Mouse (Mus musculus): ENCODE measurements around the gene Nkapd1. TPM values are rescaled to one million over a fixed set of nuclear protein-coding genes. Genes with fewer than 3 reads are reported as not detected.
"Not testable (repeated sequence)": the region's sequence is repeated elsewhere in the genome, so short reads cannot be mapped to it uniquely, and the experiment has no call there.

The Nkapd1 gene
- polyA plus RNA-seq, 1 experiment from 2014 or later: 21.6 TPM

DNA sequence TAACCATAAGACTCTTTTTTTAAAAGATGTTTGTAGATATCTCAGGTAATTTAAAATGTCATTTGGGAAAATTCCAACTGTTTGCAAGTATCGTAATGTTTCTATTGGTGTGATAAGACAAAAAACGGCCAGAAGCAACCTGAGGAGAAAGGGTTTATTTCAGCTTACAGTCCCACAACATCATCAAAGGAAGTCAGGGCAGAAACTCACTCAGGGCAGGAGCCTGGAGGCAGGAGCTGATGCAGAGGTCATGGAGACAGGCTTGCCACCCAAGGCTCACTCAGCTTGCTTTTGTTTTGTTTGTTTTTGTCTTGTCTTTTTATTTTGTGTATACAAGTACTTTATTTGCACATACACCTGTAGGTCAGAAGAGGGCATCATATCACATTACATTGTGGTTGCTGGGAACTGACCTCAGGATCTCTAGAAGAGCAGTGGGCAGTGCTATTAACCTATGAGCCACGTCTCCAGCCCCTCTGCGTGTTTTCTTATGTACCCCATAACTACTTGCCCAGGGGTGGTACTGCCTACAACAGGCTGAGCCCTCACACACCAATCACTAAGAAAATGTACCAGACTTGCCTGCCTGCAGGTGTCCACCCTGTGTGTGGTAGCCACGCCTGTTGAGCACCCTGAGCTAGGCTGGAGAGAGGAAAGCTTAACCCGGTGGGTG lies 14.9 kb upstream of the Nkapd1 start:
- ATAC-seq (ENCODE audit: borderline replicate concordance, extremely low read depth, low FRiP score, low TSS enrichment): no peak

DNA sequence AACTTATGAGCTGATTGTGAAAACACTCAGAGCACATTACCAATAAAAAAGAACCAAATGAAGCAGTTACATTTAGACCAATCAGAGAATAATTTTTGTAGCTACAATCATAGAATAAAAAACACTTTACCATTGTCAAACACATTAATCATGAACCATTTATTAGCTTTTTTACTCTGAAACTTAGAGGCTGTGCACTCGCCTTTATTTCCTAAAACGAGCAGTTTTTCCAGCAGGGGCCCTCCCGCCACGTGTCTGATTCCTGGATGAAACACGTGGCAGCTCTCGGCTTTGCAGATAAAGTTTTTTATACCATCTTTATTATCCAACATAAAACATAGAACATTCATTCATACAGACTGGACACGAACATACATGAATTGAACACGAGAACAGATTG lies 13.6 kb upstream of the Nkapd1 start:
- 91% methylated on average over 6 of the region's 8 CpGs for WGBS
- H3K4me1 ChIP-seq; ATAC-seq (ENCODE audit: borderline replicate concordance, extremely low read depth, low FRiP score, low TSS enrichment); H3K9me3 ChIP-seq; H3K27me3 ChIP-seq; H3K9ac ChIP-seq; H3K27ac ChIP-seq; H3K4me3 ChIP-seq; H3K4me2 ChIP-seq: not testable (repeated sequence)
- peaks cover 18% of the 10 kb centered on the region for H3K36me3 ChIP-seq

More for the DNA sequence above, 14.9 kb upstream of the Nkapd1 start:
- no peak overlapping the region for H3K27ac ChIP-seq
- peaks cover 28% of the 10 kb centered on the region for H3K36me3 ChIP-seq
- WGBS: 85% methylated on average over 6 of the region's 6 CpGs
- no peak overlapping the region for H3K4me3 ChIP-seq
- no peak overlapping the region for H3K9ac ChIP-seq
- no peaks in the 10 kb centered on the region for H3K27me3 ChIP-seq
- H3K4me2 ChIP-seq: no peak overlapping the region
- H3K9me3 ChIP-seq: no peaks in the 10 kb centered on the region
- no peaks in the 10 kb centered on the region for H3K4me1 ChIP-seq

DNA sequence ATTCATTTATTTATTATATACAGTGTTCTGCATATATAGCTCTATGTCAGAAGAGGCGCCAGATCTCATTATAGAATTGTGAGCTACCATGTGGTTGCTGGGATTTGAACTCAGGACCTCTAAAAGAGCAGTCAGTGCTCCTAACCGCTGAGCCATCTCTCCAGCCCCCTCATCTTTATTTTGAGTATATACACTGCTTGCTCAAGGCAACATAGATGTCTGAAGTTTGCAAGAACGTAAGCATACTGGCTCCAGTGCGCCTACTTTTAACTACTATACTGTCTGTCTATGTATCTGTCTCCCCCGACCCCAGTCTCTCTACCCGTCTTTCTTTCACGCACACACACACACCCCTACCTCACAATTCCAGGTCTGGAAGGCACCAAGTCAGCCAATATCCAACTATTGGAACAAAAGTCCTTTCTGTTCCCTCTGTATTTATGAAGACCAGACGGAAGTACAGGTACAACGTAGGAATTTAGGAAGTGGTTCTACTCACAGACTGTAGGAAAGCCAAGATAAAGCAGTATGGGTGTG lies 598 bp upstream of the Nkapd1 start:
- Histone ChIP-seq H3K4me3 (peak overlapping the region; percentile 100), H3K27me3 (no peaks in the 10 kb centered on the region), H3K9ac (no peak overlapping the region), H3K36me3 (peaks cover 21% of the 10 kb centered on the region), H3K27ac (no peak overlapping the region), H3K9me3 (no peaks in the 10 kb centered on the region), H3K4me1 (peaks cover 15% of the 10 kb centered on the region), H3K4me2 (peak overlapping the region; percentile 70)
- 56% methylated on average over 9 of the region's 9 CpGs for whole genome bisulfite sequencing
- ATAC-seq (ENCODE audit: borderline replicate concordance, extremely low read depth, low FRiP score, low TSS enrichment): no peak

DNA sequence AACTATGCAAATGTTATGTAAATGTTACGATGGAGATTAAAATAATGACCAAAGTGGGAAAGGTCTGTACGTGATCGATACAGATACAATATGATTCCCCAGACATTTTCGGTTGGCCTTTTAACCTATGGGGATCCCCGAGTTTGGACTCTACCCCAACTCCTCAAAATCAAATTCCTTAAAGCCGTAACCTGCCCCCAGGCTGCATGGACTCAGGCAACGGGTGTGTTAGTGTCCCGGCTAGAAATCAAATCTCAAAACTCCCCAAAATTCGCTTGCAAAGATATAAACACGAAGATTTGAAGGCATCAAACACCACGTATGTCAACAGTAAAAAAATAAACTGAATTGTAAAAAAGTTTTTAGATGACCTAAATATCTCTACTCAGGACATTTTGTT lies 1.1 kb downstream of the Nkapd1 start:
- no peak overlapping the region; the same call in 1 of the 2 replicates for H3K27ac ChIP-seq
- no peak for ATAC-seq (ENCODE audit: borderline replicate concordance, extremely low read depth, low FRiP score, low TSS enrichment)
- H3K9me3 ChIP-seq: no peaks in the 10 kb centered on the region
- H3K36me3 ChIP-seq: peaks cover 35% of the 10 kb centered on the region
- H3K4me3 ChIP-seq: peak overlapping the region; percentile 100
- WGBS: 32% methylated on average over 11 of the region's 11 CpGs
- no peaks in the 10 kb centered on the region for H3K27me3 ChIP-seq
- peak overlapping the region; percentile 100 for H3K9ac ChIP-seq
- peak overlapping the region; percentile 70 for H3K4me2 ChIP-seq
- H3K4me1 ChIP-seq: peaks cover 15% of the 10 kb centered on the region

DNA sequence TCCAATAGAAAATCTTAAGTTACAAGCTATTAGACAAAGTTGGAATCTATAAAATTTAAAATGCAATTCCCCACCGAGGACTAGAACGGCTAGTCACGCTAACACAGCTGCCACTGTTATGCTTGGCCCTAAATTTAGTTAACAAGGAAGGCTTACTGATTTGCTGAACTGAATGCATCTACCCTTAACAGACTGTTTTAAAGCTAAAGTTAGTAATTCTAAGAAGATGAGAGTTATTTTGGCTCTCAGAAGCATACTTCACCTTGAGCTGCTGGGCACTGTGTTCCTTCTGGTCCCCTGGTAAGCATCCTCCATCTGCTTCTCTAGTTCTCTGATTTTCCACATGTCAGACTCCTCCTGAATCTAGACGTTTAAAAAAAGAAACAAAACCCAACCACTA lies 5.1 kb downstream of the Nkapd1 start:
- H3K4me3 ChIP-seq: no peak overlapping the region
- peaks cover 7% of the 10 kb centered on the region for H3K4me1 ChIP-seq
- no peak for ATAC-seq (ENCODE audit: borderline replicate concordance, extremely low read depth, low FRiP score, low TSS enrichment)
- WGBS: 85% methylated on average over 4 of the region's 4 CpGs
- no peaks in the 10 kb centered on the region for H3K27me3 ChIP-seq
- no peak overlapping the region for H3K27ac ChIP-seq
- H3K36me3 ChIP-seq: peaks cover 70% of the 10 kb centered on the region
- no peak overlapping the region for H3K4me2 ChIP-seq
- H3K9ac ChIP-seq: no peak overlapping the region
- H3K9me3 ChIP-seq: no peaks in the 10 kb centered on the region

DNA sequence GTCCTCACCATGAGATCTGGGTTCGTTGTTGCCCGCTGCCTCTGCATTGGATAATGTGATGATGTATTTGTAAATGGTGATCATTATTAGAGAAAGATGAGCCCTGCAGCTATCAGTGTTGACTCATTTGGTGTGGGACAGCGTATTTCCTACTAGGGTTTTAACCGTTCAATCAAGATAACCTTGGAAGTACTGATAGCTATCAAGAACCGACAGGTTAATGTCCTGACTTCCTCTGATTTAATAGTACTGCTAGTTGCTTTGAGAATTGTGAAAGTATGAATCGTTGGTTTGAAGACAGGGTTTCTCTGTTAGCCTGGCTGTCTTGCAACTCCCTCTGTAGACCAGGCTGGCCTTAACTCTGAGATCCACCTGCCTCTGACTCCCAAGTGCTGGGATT lies 12.9 kb downstream of the Nkapd1 start:
- Histone ChIP-seq H3K4me3 (peak overlapping the region; percentile 94), H3K9ac (peak overlapping the region; percentile 87), H3K36me3 (peaks cover 46% of the 10 kb centered on the region), H3K27me3 (no peaks in the 10 kb centered on the region), H3K27ac (peak overlapping the region; percentile 90), H3K9me3 (no peaks in the 10 kb centered on the region), H3K4me2 (peak overlapping the region; percentile 84), H3K4me1 (peaks cover 23% of the 10 kb centered on the region)
- no peak for ATAC-seq (ENCODE audit: borderline replicate concordance, extremely low read depth, low FRiP score, low TSS enrichment)
- WGBS: 2% methylated on average over 6 of the region's 6 CpGs

DNA sequence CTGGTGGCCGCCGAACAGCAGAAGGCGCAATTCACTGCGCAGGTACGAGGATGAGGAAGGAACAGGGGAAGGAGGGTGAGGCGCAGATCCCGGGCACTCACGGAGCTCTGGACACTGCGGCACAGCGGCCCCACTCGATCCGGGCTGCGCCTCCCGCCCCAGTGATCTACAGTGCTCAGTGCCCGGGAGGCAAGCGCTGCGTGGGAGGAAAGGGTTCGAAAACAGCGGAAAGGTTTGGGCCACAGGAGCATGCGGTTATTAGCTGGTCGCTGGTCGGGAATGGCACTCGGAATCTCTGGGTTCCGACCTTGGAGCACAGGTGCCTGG lies 13.3 kb downstream of the Nkapd1 start:
- Histone ChIP-seq H3K9me3 (no peaks in the 10 kb centered on the region), H3K4me3 (peak overlapping the region; percentile 94), H3K27ac (peak overlapping the region; percentile 90), H3K4me2 (peak overlapping the region; percentile 84), H3K9ac (peak overlapping the region; percentile 87), H3K36me3 (peaks cover 48% of the 10 kb centered on the region), H3K27me3 (no peaks in the 10 kb centered on the region), H3K4me1 (peaks cover 23% of the 10 kb centered on the region)
- ATAC-seq (ENCODE audit: borderline replicate concordance, extremely low read depth, low FRiP score, low TSS enrichment): peak; percentile 90
- 0% methylated on average over 24 of the region's 24 CpGs for whole genome bisulfite sequencing

DNA sequence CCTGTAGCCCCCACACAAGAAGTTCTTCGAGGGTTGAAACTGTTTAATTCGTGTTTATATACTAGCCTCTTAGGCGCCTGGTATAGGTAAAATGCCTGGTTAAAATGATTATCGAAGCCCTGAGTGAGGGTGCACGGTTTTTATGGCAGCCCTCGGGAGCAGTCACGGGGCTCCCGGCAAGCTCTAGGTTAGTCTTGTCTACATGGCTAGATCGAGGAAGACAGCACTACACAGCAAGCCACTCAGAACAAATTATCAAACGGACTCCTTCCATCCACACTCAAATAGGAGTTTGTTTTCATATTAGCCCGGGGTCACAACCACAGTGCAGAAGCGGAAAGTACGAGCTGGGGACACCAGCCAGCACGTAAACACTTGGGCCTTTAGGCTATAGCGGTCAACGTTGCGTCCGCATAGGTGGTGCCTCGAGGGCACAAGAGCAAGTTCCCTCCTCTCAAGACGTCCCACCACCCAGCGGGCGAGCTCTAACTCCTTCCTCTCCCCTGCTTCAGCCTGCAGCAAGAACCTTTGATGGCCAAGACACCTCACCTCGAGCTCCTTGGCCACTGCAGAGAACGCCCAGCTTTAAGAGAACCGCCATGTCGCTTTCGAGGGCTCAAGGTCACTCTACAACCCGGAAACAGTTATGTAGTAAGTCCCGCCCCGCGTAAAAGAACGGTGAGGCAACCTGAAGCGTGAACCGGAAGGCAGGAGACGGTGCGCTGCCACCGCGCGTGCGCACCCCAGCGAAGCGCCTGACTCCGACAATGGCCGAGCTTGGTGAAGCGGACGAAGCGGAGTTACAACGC lies 13.9 kb downstream of the Nkapd1 start, which contains the start of the genes Sdhd and Timm8b:
Gene Sdhd, minus strand, starts transcription at position 624 of the 809 bp plus-strand sequence.
Gene Timm8b, plus strand, starts transcription at position 722 of the 809 bp plus-strand sequence.
- Histone ChIP-seq H3K9ac (peak within 1 kb of the TSS; percentile 87), H3K4me2 (peak within 1 kb of the TSS; percentile 84), H3K27me3 (no peaks in the 10 kb centered on the region), H3K4me3 (peak within 1 kb of the TSS; percentile 94), H3K27ac (peak within 1 kb of the TSS; percentile 90), H3K4me1 (peaks cover 23% of the 10 kb centered on the region), H3K36me3 (peaks cover 49% of the 10 kb centered on the region), H3K9me3 (no peaks in the 10 kb centered on the region)
- peak; percentile 96 for ATAC-seq (ENCODE audit: borderline replicate concordance, extremely low read depth, low FRiP score, low TSS enrichment)
- WGBS: under 1% methylated on average over 48 of the region's 48 CpGs

DNA sequence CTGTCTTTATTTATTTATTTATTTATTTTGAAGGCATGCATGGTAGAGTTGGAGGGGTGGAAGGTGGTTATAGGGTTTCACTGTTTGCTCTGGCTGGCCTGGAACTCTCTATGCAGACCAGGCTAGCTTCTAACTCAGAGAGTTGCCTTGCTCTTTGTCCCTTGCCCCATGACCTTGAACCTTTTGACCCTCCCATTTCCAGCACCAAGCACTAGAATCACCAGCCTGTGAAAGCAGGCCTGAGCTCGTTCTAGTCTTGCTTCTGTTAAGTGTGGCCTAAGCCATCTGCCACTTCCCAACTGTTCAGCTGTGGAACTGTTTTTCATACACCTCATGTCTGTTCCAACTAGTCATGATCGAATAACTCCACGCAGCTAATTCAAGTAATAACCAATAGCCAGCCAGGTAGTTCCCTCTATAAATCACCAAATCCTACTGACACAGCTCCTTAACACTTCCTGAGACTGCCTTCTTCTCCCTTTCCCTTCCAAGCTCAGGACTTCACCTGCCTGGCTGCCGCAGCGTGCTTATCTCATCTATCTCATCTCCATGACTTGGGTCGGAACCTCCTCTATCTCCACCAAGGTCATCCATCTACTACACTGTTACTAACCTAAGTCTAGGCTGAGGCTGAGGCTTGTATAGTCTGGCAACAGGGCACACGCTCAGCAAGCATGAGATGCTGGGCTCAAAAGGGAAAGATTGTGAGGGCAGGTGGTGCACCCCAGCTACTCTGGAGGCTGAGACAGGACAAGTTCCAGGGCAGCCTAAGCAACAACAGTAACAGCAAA lies 15.0 kb downstream of the Nkapd1 start:
- Histone ChIP-seq H3K27ac (no peak overlapping the region), H3K9ac (0 out of 2 replicates have a peak overlapping the region, but pooled peaks have one; percentile 87), H3K4me2 (peak overlapping the region; percentile 84), H3K27me3 (no peaks in the 10 kb centered on the region), H3K4me3 (peak overlapping the region; percentile 94), H3K36me3 (peaks cover 48% of the 10 kb centered on the region), H3K4me1 (peaks cover 23% of the 10 kb centered on the region), H3K9me3 (no peaks in the 10 kb centered on the region)
- ATAC-seq (ENCODE audit: borderline replicate concordance, extremely low read depth, low FRiP score, low TSS enrichment): no peak
- 82% methylated on average over 7 of the region's 7 CpGs for WGBS

DNA sequence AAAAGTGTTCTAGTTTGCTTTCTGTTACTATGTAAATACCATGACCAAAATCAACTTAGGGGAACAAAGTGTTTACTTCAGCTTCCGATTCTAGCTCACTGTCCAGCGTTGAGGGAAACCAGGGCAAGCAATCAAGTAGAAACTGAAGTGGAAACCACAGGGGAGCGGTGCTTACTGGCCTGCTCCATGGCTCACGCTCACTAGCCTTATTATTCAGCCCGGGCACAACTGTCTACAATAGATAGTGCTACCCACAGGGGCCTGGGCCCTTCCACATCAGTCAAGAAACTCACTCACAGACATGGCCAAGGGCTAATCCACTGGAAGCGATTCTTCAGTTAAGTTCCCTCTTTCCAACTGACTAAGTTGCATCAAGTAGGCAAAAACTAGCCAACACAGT lies 15.7 kb downstream of the Nkapd1 start:
- no peaks in the 10 kb centered on the region for H3K27me3 ChIP-seq
- no peak overlapping the region for H3K4me3 ChIP-seq
- ATAC-seq (ENCODE audit: borderline replicate concordance, extremely low read depth, low FRiP score, low TSS enrichment): no peak
- peaks cover 50% of the 10 kb centered on the region for H3K36me3 ChIP-seq
- H3K9ac ChIP-seq: no peak overlapping the region
- H3K4me2 ChIP-seq: no peak overlapping the region
- H3K4me1 ChIP-seq: peaks cover 23% of the 10 kb centered on the region
- no peaks in the 10 kb centered on the region for H3K9me3 ChIP-seq
- WGBS: 80% methylated on average over 6 of the region's 6 CpGs
- no peak overlapping the region for H3K27ac ChIP-seq

DNA sequence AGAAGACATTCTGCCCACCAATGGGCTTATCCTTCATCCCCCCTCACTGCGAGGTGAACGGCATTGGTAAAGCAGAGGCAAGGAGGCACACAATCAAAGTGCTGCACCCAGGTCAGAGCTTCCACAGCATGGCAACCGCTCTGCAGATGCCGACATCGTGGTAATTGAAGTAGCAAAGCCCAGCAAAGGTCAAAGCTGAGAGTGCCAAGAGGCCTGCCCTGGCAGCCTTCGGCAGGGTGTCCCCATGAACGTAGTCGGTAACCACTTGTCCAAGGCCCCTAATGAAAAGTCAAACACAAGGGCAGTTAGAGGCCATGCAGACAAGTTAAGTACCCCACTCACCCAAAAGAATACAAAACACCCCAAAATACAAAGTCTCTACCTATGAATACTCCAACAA lies 20.3 kb downstream of the Nkapd1 start:
- ATAC-seq (ENCODE audit: borderline replicate concordance, extremely low read depth, low FRiP score, low TSS enrichment): no peak
- no peak overlapping the region for H3K9ac ChIP-seq
- no peak overlapping the region for H3K4me2 ChIP-seq
- no peaks in the 10 kb centered on the region for H3K9me3 ChIP-seq
- no peak overlapping the region for H3K27ac ChIP-seq
- WGBS: 90% methylated on average over 8 of the region's 8 CpGs
- peaks cover 5% of the 10 kb centered on the region for H3K4me1 ChIP-seq
- H3K27me3 ChIP-seq: no peaks in the 10 kb centered on the region
- H3K36me3 ChIP-seq: peaks cover 53% of the 10 kb centered on the region
- H3K4me3 ChIP-seq: no peak overlapping the region

All from lung, embryonic 15.5 days (tissue).